Mouse (Mus musculus) heart, postnatal 25 days (tissue): Measurements from ENCODE around the gene Phf24. TPM values are rescaled to one million over a fixed set of nuclear protein-coding genes. Genes with fewer than 3 reads are reported as not detected.
"Not testable (repeated sequence)": the region's sequence is repeated elsewhere in the genome, so short reads cannot be mapped to it uniquely, and the experiment has no call there.

ENCODE experiments used
- DNase-seq: peaks from one replicate; pipeline ENCODE4 v3.0.0; 2022; ENCODE audit warnings: low spot score
- intact Hi-C: fragments of 180-260 bp; cut with DNase I; formaldehyde crosslinking; loops from one replicate; pipeline ENCODE4 v1.15.1; 2025
- total RNA-seq, 2 experiments: library from RNA; stranded (reverse); gene quantifications; 2 replicates each; pipeline ENCODE4 v1.2.3; 2021

The Phf24 gene
- total RNA-seq, 2 experiments from 2014 or later: 9.0 to 9.4 TPM

- no peak for DNase-seq
Measured at GRCm38 (mm10) chr4:42978062-42978461, 61.6 kb downstream of the Phf24 start.

GRCm38 (mm10) chr4:42980467-42980866 lies 64.0 kb downstream of the Phf24 start:
- intact Hi-C loops, DNase-seq: not testable (repeated sequence)

More at GRCm38 (mm10) chr4:42978062-42978461, 61.6 kb downstream of the Phf24 start:
- intact Hi-C loops: no loop called here

- DNase-seq: no peak
- intact Hi-C loops: no loop called here
Measured at GRCm38 (mm10) chr4:42988296-42988695, 71.8 kb downstream of the Phf24 start.

Other genes with a start within 250 kb of the Phf24 start
- not detected for gene 4930578G10Rik, start 181.1 kb upstream of the Phf24 start, total RNA-seq
- under 1 TPM; 0.94 to 0.98 TPM for gene Ccl19, start 160.1 kb upstream of the Phf24 start, total RNA-seq
- 10 to 100 TPM; 44.2 to 54.6 TPM for gene Ccl21a, start 142.7 kb upstream of the Phf24 start, total RNA-seq
- gene Fam205a1, start 62.8 kb upstream of the Phf24 start, total RNA-seq: not detected
- gene Gm12394, start 59.9 kb upstream of the Phf24 start, total RNA-seq: not detected
- 1 to 10 TPM; 7.1 to 7.5 TPM for gene Fam205c, start 42.4 kb upstream of the Phf24 start, total RNA-seq
- gene Dnajb5, start 33.2 kb downstream of the Phf24 start, total RNA-seq: 10 to 100 TPM; 83.5 to 93.2 TPM
- not detected for gene 1700022I11Rik, start 52.9 kb downstream of the Phf24 start, total RNA-seq
- gene Vcp, start 83.8 kb downstream of the Phf24 start, total RNA-seq: 100 to 1,000 TPM; 244 to 266 TPM
- gene Fancg, start 93.8 kb downstream of the Phf24 start, total RNA-seq: 1 to 10 TPM; 3.8 to 4.3 TPM
- gene Pigo, start 109.2 kb downstream of the Phf24 start, total RNA-seq: 10 to 100 TPM; 21.8 to 25.1 TPM
- gene Stoml2, start 115.0 kb downstream of the Phf24 start, total RNA-seq: 100 to 1,000 TPM; 104 to 108 TPM
- 10 to 100 TPM; 27.7 to 32.8 TPM for gene Fam214b, start 129.6 kb downstream of the Phf24 start, total RNA-seq
- 10 to 100 TPM; 14.8 to 16.3 TPM for gene Unc13b, start 142.3 kb downstream of the Phf24 start, total RNA-seq